Mouse (Mus musculus): ENCODE data around the gene Tll2. TPM values are rescaled to one million over a fixed set of nuclear protein-coding genes. Genes with fewer than 3 reads are reported as not detected.
A peak's percentile ranks its signal among the peaks of the same experiment; 100 is the strongest.

Tll2 gene
- polyA plus RNA-seq, 1 experiment from 2014 or later, result 1.1 TPM

DNA sequence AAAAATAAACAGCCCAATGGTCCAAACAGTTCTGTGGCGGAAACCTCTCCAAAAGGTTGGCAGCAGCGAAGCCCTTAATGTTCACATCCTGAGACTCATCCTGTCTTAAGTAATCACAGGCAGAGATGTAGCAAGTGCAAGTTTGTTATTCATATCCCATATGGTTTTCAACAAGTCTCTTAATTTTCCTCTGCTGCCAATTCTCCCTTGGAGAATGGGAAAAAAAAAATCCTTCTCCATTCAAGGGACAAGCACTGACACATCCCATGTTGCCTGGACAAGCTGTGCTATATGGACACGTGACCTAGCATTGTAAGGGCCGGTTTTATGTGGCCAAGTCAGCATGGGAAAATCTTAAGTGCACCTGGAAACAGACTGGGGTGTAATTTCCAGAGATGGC is 54.2 kb downstream of the Tll2 start:
- ATAC-seq (ENCODE audit: low read depth), result no peak
- Histone ChIP-seq H3K9ac (no peak overlapping the region), H3K4me3 (no peak overlapping the region), H3K4me1 (replicated peaks) (no peaks in the 10 kb centered on the region), H3K27me3 (no peaks in the 10 kb centered on the region), H3K36me3 (0 out of 2 replicates have a peak, but pooled peaks cover 3% of the 10 kb centered on the region), H3K27ac (replicated peaks) (no peak overlapping the region), H3K9me3 (peaks cover 7% of the 10 kb centered on the region; the same call in 1 of the 2 replicates), H3K4me2 (no peak overlapping the region)
- 90% methylated on average over 4 of the region's 4 CpGs for WGBS

DNA sequence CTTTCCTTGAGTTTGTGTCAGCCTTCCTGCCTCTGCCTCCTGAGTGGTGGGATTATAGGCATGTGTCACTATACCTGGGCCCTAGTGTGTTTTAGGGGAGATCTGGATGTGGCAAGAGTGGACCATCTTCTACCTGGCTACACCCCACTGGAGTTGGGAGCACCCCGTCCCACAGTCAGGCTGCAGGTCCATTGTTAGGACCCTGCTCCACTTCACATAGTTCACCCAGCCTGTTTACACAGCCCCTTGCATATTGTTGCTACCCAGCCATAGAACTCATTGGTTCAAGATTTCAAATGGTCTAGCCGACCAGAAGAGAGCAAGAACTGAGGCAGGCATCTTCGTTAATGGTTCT is 54.6 kb downstream of the Tll2 start:
- H3K4me1 ChIP-seq (replicated peaks), result no peaks in the 10 kb centered on the region
- WGBS, result 93% methylated on average over 3 of the region's 3 CpGs
- no peak overlapping the region for H3K4me3 ChIP-seq
- H3K36me3 ChIP-seq, result 0 out of 2 replicates have a peak, but pooled peaks cover 3% of the 10 kb centered on the region
- no peak overlapping the region for H3K27ac ChIP-seq (replicated peaks)
- H3K9me3 ChIP-seq, result peaks cover 7% of the 10 kb centered on the region; the same call in 1 of the 2 replicates
- no peak for ATAC-seq (ENCODE audit: low read depth)
- H3K27me3 ChIP-seq, result no peaks in the 10 kb centered on the region
- no peak overlapping the region for H3K9ac ChIP-seq
- no peak overlapping the region for H3K4me2 ChIP-seq

DNA sequence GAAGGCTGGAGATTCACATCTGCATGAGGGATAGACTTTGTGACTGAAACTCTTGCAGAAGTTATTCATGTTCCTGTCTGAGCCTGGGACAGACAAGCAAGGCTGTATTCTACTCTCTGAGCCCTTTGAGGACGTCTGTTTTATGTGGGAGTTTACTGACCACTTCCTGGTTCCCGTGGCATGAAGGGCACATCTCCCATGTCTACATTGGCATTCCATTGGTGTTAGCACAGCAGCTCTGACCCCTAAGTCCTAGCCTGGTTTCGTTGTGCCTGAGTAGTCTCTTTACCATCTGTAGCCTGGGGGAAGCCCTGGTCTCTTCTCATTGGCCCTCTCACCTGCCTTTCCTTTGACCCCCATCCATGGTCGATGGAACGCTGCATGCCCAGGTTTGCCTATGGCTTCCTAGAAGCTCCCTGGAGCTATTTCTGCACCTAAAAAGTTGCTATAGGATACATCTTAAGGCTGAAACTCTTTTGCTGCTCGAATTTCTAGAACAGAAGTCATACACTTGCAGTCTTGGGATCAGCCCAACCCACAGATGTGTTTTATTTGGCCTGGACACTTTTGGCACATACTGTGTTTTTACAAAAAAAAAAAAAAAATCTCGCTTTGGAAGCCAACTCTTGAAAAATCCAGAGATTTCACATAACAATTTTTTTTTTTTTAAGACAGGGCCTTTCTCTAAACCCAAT is 55.2 kb downstream of the Tll2 start:
- no peak overlapping the region for H3K4me3 ChIP-seq
- no peak for ATAC-seq (ENCODE audit: low read depth)
- WGBS, result 85% methylated on average over 7 of the region's 7 CpGs

DNA sequence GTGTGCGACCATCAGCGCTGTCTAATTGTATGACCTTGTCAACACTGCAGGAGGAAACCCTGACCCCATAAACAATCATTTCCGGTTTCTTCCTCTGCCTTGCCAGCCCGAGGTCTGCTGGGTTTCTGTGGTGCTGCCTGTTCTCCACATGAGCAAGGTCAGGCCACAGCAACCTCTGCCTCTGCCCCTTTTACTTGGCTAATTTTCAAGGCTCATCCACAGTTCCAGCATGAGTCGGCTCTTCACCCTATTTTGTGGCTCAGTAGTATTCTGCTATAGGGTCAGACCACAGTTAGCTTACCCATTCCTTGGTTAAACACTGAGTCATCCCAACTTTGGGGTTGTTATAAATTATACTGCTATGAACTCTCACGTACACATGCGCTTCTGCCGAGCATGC is 65.7 kb downstream of the Tll2 start:
- no peak for ATAC-seq (ENCODE audit: low read depth)
- Histone ChIP-seq H3K4me2 (no peak overlapping the region), H3K9ac (no peak overlapping the region), H3K36me3 (no peaks in the 10 kb centered on the region), H3K9me3 (no peaks in the 10 kb centered on the region), H3K4me3 (no peak overlapping the region), H3K27ac (replicated peaks) (no peak overlapping the region), H3K27me3 (no peaks in the 10 kb centered on the region), H3K4me1 (replicated peaks) (no peaks in the 10 kb centered on the region)
- 78% methylated on average over 8 of the region's 8 CpGs for WGBS

More for the DNA sequence above, 55.2 kb downstream of the Tll2 start:
- 0 out of 2 replicates have a peak, but pooled peaks cover 3% of the 10 kb centered on the region for H3K36me3 ChIP-seq
- no peak overlapping the region for H3K9ac ChIP-seq
- no peaks in the 10 kb centered on the region for H3K4me1 ChIP-seq (replicated peaks)
- H3K27ac ChIP-seq (replicated peaks), result no peak overlapping the region
- H3K4me2 ChIP-seq, result no peak overlapping the region
- peaks cover 7% of the 10 kb centered on the region; the same call in 1 of the 2 replicates for H3K9me3 ChIP-seq
- no peaks in the 10 kb centered on the region for H3K27me3 ChIP-seq

DNA sequence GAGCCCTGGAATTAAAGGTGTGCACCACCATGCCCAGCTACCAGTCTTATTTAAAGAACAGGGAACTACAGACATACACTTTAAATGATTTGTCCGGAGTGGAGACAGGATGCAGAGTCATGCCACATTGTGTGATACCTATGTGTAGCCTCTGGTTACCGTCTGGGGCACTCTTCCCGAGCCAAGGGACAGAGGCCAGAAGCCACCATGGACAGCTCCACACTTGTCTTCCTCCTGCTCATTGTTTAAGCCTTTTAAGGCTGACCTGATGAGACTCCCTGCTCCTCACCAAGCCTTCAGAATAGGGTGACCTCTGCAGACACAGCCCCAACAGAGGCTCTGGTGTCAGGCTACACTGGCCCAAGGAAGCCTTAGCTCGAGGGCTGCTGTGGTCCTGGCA is 67.0 kb downstream of the Tll2 start:
- 61% methylated on average over 4 of the region's 4 CpGs for WGBS
- no peak for ATAC-seq (ENCODE audit: low read depth)
- Histone ChIP-seq H3K4me3 (no peak overlapping the region), H3K4me2 (no peak overlapping the region), H3K27me3 (no peaks in the 10 kb centered on the region), H3K4me1 (replicated peaks) (no peaks in the 10 kb centered on the region), H3K9me3 (no peaks in the 10 kb centered on the region), H3K36me3 (no peaks in the 10 kb centered on the region), H3K27ac (replicated peaks) (no peak overlapping the region), H3K9ac (no peak overlapping the region)

DNA sequence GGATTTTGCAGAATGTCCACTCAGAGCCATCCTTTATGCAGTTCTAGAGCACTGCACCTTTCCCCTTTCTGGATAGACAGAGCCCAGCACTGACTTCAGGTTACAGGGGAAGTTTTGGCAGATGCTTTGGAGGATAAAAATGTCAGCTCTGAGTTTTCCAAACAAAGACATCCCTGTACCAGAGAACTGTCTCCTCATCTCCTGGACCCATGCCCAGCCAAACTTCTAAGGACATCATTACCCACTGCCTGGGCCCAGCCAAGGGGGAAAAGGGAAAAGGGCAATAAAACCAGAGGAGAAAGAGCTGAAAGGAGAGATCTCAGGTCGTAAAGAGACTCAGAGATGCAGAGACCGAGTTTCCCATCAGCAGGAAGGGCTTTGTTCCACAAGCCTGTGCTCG is 83.6 kb downstream of the Tll2 start:
- no peak for ATAC-seq (ENCODE audit: low read depth)
- WGBS, result 2% methylated on average over 3 of the region's 3 CpGs
- H3K27ac ChIP-seq (replicated peaks), result peak overlapping the region; percentile 28

DNA sequence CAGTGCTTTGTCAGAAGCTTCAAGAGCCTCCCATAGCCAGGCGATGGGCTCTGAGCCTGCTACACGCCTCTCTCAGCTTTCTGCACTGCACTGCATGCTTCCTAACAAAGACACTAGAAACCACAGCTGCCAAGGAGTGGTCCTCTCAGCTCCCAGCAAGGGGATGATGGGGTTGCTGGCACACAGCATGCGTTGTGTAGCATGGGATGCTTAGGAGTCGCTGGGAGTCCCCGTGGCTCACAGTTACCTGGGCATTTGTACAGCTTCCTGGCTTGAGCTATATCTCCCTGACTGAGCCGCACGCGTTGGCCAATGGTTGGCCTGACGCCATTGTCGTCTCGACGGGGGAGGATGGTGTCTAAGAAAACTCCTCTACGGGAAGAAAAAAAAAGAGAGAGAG is 86.7 kb downstream of the Tll2 start:
- H3K4me3 ChIP-seq, result no peak overlapping the region
- peaks cover 28% of the 10 kb centered on the region for H3K4me1 ChIP-seq (replicated peaks)
- no peaks in the 10 kb centered on the region for H3K36me3 ChIP-seq
- WGBS, result 92% methylated on average over 13 of the region's 13 CpGs
- H3K4me2 ChIP-seq, result no peak overlapping the region
- H3K27ac ChIP-seq (replicated peaks), result no peak overlapping the region
- H3K27me3 ChIP-seq, result no peaks in the 10 kb centered on the region
- no peak overlapping the region for H3K9ac ChIP-seq
- no peak for ATAC-seq (ENCODE audit: low read depth)
- H3K9me3 ChIP-seq, result no peaks in the 10 kb centered on the region

More for the DNA sequence above, 83.6 kb downstream of the Tll2 start:
- Histone ChIP-seq H3K27me3 (no peaks in the 10 kb centered on the region), H3K36me3 (no peaks in the 10 kb centered on the region), H3K4me3 (no peak overlapping the region), H3K4me1 (replicated peaks) (peaks cover 16% of the 10 kb centered on the region), H3K9me3 (no peaks in the 10 kb centered on the region), H3K9ac (no peak overlapping the region), H3K4me2 (no peak overlapping the region)

DNA sequence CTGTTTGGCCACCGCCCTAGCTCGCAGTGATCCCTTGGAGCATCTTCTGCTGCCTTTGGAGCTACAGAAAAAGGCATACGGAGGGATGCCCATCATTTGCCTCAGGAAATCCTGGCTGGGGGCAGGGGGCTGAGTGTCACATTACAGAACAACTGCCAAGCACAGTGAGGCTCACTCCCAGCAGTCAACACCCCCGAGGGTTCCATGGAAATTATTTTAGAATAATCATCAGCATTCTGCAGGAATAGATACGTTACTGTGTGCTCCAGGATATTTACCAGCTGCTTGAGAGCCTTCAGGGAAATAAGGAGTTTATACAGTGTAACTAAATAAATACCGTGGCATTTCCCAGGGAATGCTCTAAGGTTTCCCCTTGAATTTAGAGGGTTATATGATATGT is 88.3 kb downstream of the Tll2 start:
- Histone ChIP-seq H3K4me2 (no peak overlapping the region), H3K9ac (no peak overlapping the region), H3K9me3 (no peaks in the 10 kb centered on the region), H3K27ac (replicated peaks) (peak overlapping the region; percentile 23; the same call in 1 of the 2 replicates), H3K4me1 (replicated peaks) (peaks cover 42% of the 10 kb centered on the region), H3K27me3 (no peaks in the 10 kb centered on the region), H3K36me3 (no peaks in the 10 kb centered on the region), H3K4me3 (no peak overlapping the region)
- no peak for ATAC-seq (ENCODE audit: low read depth)
- 50% methylated on average over 6 of the region's 6 CpGs for WGBS

DNA sequence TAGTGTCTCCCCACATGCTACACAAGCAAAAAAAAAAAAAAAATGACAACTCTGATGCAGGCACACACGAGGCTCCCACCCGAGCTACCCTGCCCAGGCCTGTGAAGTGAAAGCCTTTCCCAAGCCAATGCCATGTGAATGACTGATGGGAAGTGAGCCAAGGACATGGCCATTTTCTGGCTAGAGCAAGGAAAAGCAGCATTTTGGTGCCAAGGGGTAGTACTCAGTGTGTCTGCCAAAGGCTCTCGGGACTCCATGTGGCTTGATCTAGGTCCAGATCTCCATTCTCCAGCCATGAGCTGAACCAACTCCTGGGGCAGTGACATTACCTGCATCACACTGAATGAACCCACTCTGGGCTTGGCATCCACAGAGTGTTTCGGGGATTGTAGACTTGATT is 89.3 kb downstream of the Tll2 start:
- no peak overlapping the region for H3K27ac ChIP-seq (replicated peaks)
- H3K9ac ChIP-seq, result no peak overlapping the region
- no peaks in the 10 kb centered on the region for H3K36me3 ChIP-seq
- no peak for ATAC-seq (ENCODE audit: low read depth)
- no peak overlapping the region for H3K4me3 ChIP-seq
- H3K4me1 ChIP-seq (replicated peaks), result peaks cover 47% of the 10 kb centered on the region
- no peak overlapping the region for H3K4me2 ChIP-seq
- 76% methylated on average over 4 of the region's 4 CpGs for WGBS
- H3K9me3 ChIP-seq, result no peaks in the 10 kb centered on the region
- no peaks in the 10 kb centered on the region for H3K27me3 ChIP-seq

DNA sequence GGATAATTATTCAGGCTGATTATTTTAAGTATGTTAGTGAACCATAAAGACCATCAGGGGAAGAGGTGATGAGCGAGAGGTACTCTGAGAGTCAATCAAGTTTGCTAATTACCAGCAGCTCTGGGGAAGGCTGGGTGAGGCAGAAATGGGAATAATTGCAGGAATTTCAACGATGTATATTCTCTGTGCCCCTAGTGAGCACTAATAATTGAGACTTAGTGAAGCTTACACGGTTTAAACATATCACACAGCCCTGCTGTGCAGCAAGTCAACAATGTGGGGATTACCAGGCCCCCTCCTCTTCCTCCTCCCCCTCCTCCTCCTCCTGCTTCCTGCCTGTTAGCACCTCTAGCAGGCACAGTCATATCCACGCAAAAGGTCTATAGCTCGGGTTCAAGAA is 92.0 kb downstream of the Tll2 start:
- peak; percentile 60 for ATAC-seq (ENCODE audit: low read depth)
- Histone ChIP-seq H3K27me3 (no peaks in the 10 kb centered on the region; the same call in 1 of the 2 replicates), H3K4me3 (no peak overlapping the region), H3K4me1 (replicated peaks) (peaks cover 67% of the 10 kb centered on the region), H3K9ac (no peak overlapping the region), H3K4me2 (no peak overlapping the region), H3K27ac (replicated peaks) (peak overlapping the region; percentile 46), H3K36me3 (no peaks in the 10 kb centered on the region), H3K9me3 (no peaks in the 10 kb centered on the region)
- 26% methylated on average over 5 of the region's 5 CpGs for WGBS

DNA sequence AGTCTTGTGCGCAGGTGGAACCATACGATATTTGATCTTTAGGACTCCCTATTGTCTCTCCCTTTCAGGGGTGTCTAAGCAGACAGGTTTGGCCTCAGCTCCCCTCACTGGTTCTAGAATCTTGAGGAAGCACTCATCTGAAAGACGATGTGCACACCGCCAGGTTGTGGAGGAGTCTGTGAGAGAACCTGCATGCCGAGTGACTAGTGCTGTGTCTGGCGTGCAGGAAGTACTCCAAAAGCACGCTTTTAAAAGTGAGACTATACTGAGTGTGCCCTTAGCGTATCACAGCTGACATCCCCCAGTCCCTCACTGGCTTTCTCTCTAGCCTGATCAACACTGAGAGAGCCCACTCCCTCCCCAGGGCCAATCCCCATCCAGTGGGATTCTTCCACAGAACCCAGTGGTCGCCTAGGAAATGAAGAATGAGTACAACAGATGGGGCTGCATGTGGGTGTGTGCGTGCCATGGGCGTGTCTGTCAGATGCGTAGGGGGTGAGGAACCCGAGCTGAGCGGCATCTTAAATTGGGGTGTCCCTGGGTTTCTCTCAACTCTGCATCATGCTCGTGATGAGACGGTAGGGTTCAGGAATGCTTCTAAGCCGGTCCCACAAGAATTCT is 92.6 kb downstream of the Tll2 start:
- Histone ChIP-seq H3K36me3 (no peaks in the 10 kb centered on the region), H3K27me3 (no peaks in the 10 kb centered on the region; the same call in 1 of the 2 replicates), H3K4me1 (replicated peaks) (peaks cover 73% of the 10 kb centered on the region), H3K27ac (replicated peaks) (peak overlapping the region; percentile 52; the same call in 1 of the 2 replicates), H3K4me2 (no peak overlapping the region), H3K9me3 (no peaks in the 10 kb centered on the region), H3K4me3 (no peak overlapping the region), H3K9ac (no peak overlapping the region)
- ATAC-seq (ENCODE audit: low read depth), result peak; percentile 83
- 45% methylated on average over 17 of the region's 17 CpGs for WGBS

DNA sequence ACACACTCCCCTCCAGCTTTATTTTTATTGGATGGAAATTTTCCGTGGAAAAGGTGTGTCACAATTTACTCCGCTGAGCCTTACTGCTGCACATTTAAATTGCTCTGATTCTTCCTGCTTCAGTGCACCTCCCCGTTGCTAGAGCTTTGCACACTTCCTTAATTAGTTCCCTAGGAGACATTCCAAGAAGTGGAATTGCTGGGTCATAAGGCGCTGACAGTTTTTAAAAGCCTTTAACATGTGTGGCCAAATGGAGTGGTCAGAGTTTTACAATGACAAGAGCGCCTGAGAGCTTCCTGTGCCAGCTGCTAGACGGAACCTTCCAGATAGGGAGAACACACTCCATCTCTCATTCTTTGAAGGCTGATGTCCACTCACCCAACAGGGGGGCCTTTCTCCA is 94.0 kb downstream of the Tll2 start:
- ATAC-seq (ENCODE audit: low read depth), result no peak
- H3K4me1 ChIP-seq (replicated peaks), result peaks cover 68% of the 10 kb centered on the region
- H3K4me3 ChIP-seq, result no peak overlapping the region
- H3K27me3 ChIP-seq, result no peaks in the 10 kb centered on the region; the same call in 1 of the 2 replicates
- no peak overlapping the region for H3K4me2 ChIP-seq
- no peaks in the 10 kb centered on the region for H3K9me3 ChIP-seq
- H3K36me3 ChIP-seq, result no peaks in the 10 kb centered on the region
- H3K9ac ChIP-seq, result no peak overlapping the region
- H3K27ac ChIP-seq (replicated peaks), result no peak overlapping the region
- WGBS, result 18% methylated on average over 6 of the region's 6 CpGs
